Mouse (Mus musculus) subcutaneous adipose tissue, adult 2 months (tissue): ENCODE data around the gene Panx1. TPM values are rescaled to one million over a fixed set of nuclear protein-coding genes. Genes with fewer than 3 reads are reported as not detected.

Experiments
- polyA plus RNA-seq: library from polyadenylated mRNA; depleted of rRNA; stranded (reverse); fragments of >200 nt; gene quantifications from 2 replicates; pipeline ENCODE4 v1.2.3, GENCODE M21; 2012; ENCODE audit warnings: low replicate concordance; rRNA removed

Panx1 gene
- polyA plus RNA-seq, result 8.2 and 29.4 TPM in 2 replicates

GRCm38 (mm10) chr9:15045084-15045669, at the start of gene Panx1:
Gene Panx1 (minus strand): TSS chr9:15045478.

Other genes with a start within 250 kb of the Panx1 start
- 0.03 and 1.7 TPM in 2 replicates for gene Gpr83, start 185.3 kb downstream of the Panx1 start, polyA plus RNA-seq
- gene Izumo1r, start 141.5 kb downstream of the Panx1 start, polyA plus RNA-seq, result 0.16 and 0.42 TPM in 2 replicates
- 4.4 and 7.5 TPM in 2 replicates for gene Hephl1, start 66.6 kb upstream of the Panx1 start, polyA plus RNA-seq
- gene Vstm5, start 193.6 kb upstream of the Panx1 start, polyA plus RNA-seq, result 0.62 and 0.69 TPM in 2 replicates
- 20.4 and 27.4 TPM in 2 replicates for gene Med17, start 234.5 kb upstream of the Panx1 start, polyA plus RNA-seq